Mouse (Mus musculus) ES-Bruce4 (cell line): ENCODE data around the gene Agap1. TPM values are rescaled to one million over a fixed set of nuclear protein-coding genes. Genes with fewer than 3 reads are reported as not detected.

ENCODE experiments used
- H3K27ac ChIP-seq: 2 replicates; pipeline ENCODE4 v1.5.1; 2012; ENCODE audit warnings: low read length, inconsistent platforms; ENCODE audit not compliant: insufficient read depth
- H3K27me3 ChIP-seq: 2 replicates; pipeline ENCODE4 v1.6.1; 2012; ENCODE audit warnings: mild to moderate bottlenecking, low read length, inconsistent platforms; ENCODE audit not compliant: control insufficient read depth, poor library complexity, insufficient read depth, severe bottlenecking
- H3K36me3 ChIP-seq: 2 replicates; pipeline ENCODE4 v1.6.1; 2012; ENCODE audit warnings: inconsistent platforms, mild to moderate bottlenecking, low read length, moderate library complexity; ENCODE audit not compliant: control insufficient read depth, poor library complexity, insufficient read depth, severe bottlenecking
- H3K4me1 ChIP-seq: one replicate; pipeline ENCODE4 v1.8.1; 2011; ENCODE audit warnings: low read length; ENCODE audit not compliant: control insufficient read depth, insufficient read depth
- H3K4me3 ChIP-seq: 2 replicates; pipeline ENCODE4 v1.5.1; 2011; ENCODE audit warnings: low read depth, mild to moderate bottlenecking, low read length
- H3K9ac ChIP-seq: 2 replicates; pipeline ENCODE4 v1.6.1; 2012; ENCODE audit warnings: low read depth, mild to moderate bottlenecking, inconsistent platforms; ENCODE audit not compliant: poor library complexity, severe bottlenecking
- H3K9me3 ChIP-seq: replicated peaks from 2 replicates; pipeline ENCODE4 v1.6.1; 2012; ENCODE audit warnings: mild to moderate bottlenecking, low read length, inconsistent platforms; ENCODE audit not compliant: control insufficient read depth, poor library complexity, insufficient read depth, severe bottlenecking
- CTCF ChIP-seq: IDR thresholded peaks from one replicate; pipeline ENCODE4 v1.8.1; 2011; ENCODE audit warnings: low read depth, low read length
- EP300 ChIP-seq: IDR thresholded peaks from 2 replicates; pipeline ENCODE4 v1.6.1; 2011; ENCODE audit warnings: low read depth, low read length; ENCODE audit not compliant: insufficient read depth
- POLR2A ChIP-seq: IDR thresholded peaks from one replicate; pipeline ENCODE4 v1.8.1; 2011; ENCODE audit warnings: low read length; ENCODE audit not compliant: insufficient read depth
- polyA plus RNA-seq: library from polyadenylated mRNA; stranded (reverse); fragments of >200 nt; gene quantifications from 2 replicates; pipeline ENCODE4 v1.2.4, GENCODE M21; 2011; ENCODE audit warnings: low read depth; ENCODE audit not compliant: missing spikeins, insufficient read depth, insufficient read length

Agap1 gene
- polyA plus RNA-seq, 1 experiment, result 31.0 TPM

- Histone ChIP-seq H3K4me3 (no peak overlapping the region), H3K27ac (no peak overlapping the region), H3K9me3 (no peaks in the 10 kb centered on the region), H3K36me3 (no peaks in the 10 kb centered on the region), H3K27me3 (no peaks in the 10 kb centered on the region), H3K9ac (no peak overlapping the region), H3K4me1 (no peaks in the 10 kb centered on the region)
- TF ChIP-seq POLR2A, result no peak
- no peak for TF ChIP-seq CTCF
- TF ChIP-seq EP300, result no peak
Measured at GRCm38 (mm10) chr1:89601349-89601748, 146.7 kb downstream of the Agap1 start.

- H3K27ac ChIP-seq, result no peak overlapping the region
- H3K4me1 ChIP-seq, result no peaks in the 10 kb centered on the region
- no peaks in the 10 kb centered on the region for H3K36me3 ChIP-seq
- H3K27me3 ChIP-seq, result no peaks in the 10 kb centered on the region
- H3K9ac ChIP-seq, result no peak overlapping the region
- no peaks in the 10 kb centered on the region for H3K9me3 ChIP-seq
- TF ChIP-seq CTCF, result no peak
- TF ChIP-seq POLR2A, result no peak
- TF ChIP-seq EP300, result no peak
- no peak overlapping the region for H3K4me3 ChIP-seq
Measured at GRCm38 (mm10) chr1:89602879-89603278, 148.3 kb downstream of the Agap1 start.

DNA sequence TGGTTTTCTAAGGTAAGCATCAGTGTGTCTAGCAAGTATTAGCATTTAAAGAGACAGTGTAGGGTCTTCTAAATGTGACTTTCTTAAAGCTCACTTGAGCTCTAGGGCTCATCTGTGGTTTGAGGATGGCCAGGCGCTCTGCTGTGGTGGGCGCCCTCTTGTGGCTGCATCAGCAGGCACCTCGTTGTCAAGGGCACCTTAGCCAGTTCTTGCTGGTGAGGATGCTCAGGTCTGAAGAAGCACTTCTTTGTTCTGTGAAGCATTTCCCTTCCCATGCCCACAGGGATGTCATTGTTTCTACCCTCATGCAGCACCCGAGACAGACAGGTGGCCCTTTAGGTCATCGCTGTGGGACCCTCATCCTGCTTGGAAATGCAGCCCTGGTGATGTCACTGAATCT is 152.0 kb downstream of the Agap1 start:
- Histone ChIP-seq H3K36me3 (no peaks in the 10 kb centered on the region), H3K9me3 (no peaks in the 10 kb centered on the region), H3K27ac (no peak overlapping the region), H3K4me3 (no peak overlapping the region), H3K9ac (no peak overlapping the region), H3K27me3 (no peaks in the 10 kb centered on the region), H3K4me1 (no peaks in the 10 kb centered on the region)
- TF ChIP-seq CTCF (peak; percentile 97), EP300 (no peak)

- no peaks in the 10 kb centered on the region for H3K4me1 ChIP-seq
- no peaks in the 10 kb centered on the region for H3K36me3 ChIP-seq
- no peaks in the 10 kb centered on the region for H3K9me3 ChIP-seq
- H3K9ac ChIP-seq, result no peak overlapping the region
- no peaks in the 10 kb centered on the region for H3K27me3 ChIP-seq
- no peak overlapping the region for H3K4me3 ChIP-seq
- TF ChIP-seq CTCF, result no peak
- TF ChIP-seq POLR2A, result no peak
- no peak for TF ChIP-seq EP300
- no peak overlapping the region for H3K27ac ChIP-seq
Measured at GRCm38 (mm10) chr1:89608766-89609165, 154.2 kb downstream of the Agap1 start.

- no peak overlapping the region for H3K4me3 ChIP-seq
- H3K27me3 ChIP-seq, result no peaks in the 10 kb centered on the region
- H3K36me3 ChIP-seq, result no peaks in the 10 kb centered on the region
- no peaks in the 10 kb centered on the region for H3K4me1 ChIP-seq
- no peaks in the 10 kb centered on the region for H3K9me3 ChIP-seq
- H3K9ac ChIP-seq, result no peak overlapping the region
- TF ChIP-seq EP300 (no peak), POLR2A (no peak), CTCF (no peak)
- H3K27ac ChIP-seq, result no peak overlapping the region
Measured at GRCm38 (mm10) chr1:89609964-89610363, 155.4 kb downstream of the Agap1 start.

DNA sequence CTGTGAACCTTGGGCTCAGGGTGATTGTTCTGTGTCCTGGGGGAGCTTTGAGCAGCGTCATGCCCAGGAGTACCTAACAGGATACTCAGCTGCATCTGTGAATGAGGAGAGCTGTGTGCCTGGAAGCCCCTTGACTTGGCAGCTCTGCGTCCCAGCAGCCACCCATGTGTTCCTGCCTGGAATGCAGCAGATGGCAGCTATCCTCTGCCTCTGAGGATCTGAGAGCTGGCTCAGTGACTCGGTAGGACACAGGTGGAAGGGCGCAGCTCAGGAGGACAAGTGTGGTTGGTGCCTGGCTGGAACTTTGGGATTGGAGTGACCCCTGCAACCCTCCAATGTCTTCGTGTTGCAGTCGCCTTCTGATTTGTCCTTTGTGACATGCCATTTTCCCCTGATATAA is 156.9 kb downstream of the Agap1 start:
- TF ChIP-seq POLR2A, result no peak
- Histone ChIP-seq H3K9ac (no peak overlapping the region), H3K36me3 (no peaks in the 10 kb centered on the region), H3K4me3 (no peak overlapping the region), H3K9me3 (no peaks in the 10 kb centered on the region), H3K27me3 (no peaks in the 10 kb centered on the region), H3K27ac (no peak overlapping the region), H3K4me1 (no peaks in the 10 kb centered on the region)
